Mouse (Mus musculus) liver (tissue): ENCODE measurements around the gene Fbxo24.
A peak's percentile ranks its signal among the peaks of the same experiment; 100 is the strongest.

Experiments
- DNase-seq: peaks from one replicate; pipeline ENCODE4 v3.0.0-alpha.2; 2020; ENCODE audit warnings: mixed read lengths

The Fbxo24 gene

GRCm38 (mm10) chr5:137600619-137601364 is 28.0 kb downstream of the Fbxo24 start, which contains the start of gene Mospd3:
Gene Mospd3, minus strand, starts transcription at chr5:137601058.
- peak; percentile 98 for DNase-seq

- no peak for DNase-seq
Measured at GRCm38 (mm10) chr5:137600281-137600618, 28.6 kb downstream of the Fbxo24 start.

GRCm38 (mm10) chr5:137599600-137599999 is 29.2 kb downstream of the Fbxo24 start:
- DNase-seq, result no peak

GRCm38 (mm10) chr5:137598100-137598826 is 30.5 kb downstream of the Fbxo24 start:
- no peak for DNase-seq

- no peak for DNase-seq
Measured at GRCm38 (mm10) chr5:137597625-137598024, 31.2 kb downstream of the Fbxo24 start.

GRCm38 (mm10) chr5:137596601-137597261 is 32.1 kb downstream of the Fbxo24 start:
- peak; percentile 63 for DNase-seq

- no peak for DNase-seq
Measured at GRCm38 (mm10) chr5:137595921-137596320, 32.9 kb downstream of the Fbxo24 start.

GRCm38 (mm10) chr5:137590507-137590906 is 38.3 kb downstream of the Fbxo24 start:
- DNase-seq, result no peak

- peak; percentile 78 for DNase-seq
Measured at GRCm38 (mm10) chr5:137584976-137585375, 43.8 kb downstream of the Fbxo24 start.

- peak; percentile 31 for DNase-seq
Measured at GRCm38 (mm10) chr5:137583670-137584169, 45.1 kb downstream of the Fbxo24 start.

GRCm38 (mm10) chr5:137582702-137583101 is 46.1 kb downstream of the Fbxo24 start:
- DNase-seq, result no peak

- DNase-seq, result no peak
Measured at GRCm38 (mm10) chr5:137580246-137580645, 48.6 kb downstream of the Fbxo24 start.

GRCm38 (mm10) chr5:137574470-137574901 is 54.3 kb downstream of the Fbxo24 start:
- DNase-seq, result peak; percentile 31

GRCm38 (mm10) chr5:137570691-137571586 is 57.9 kb downstream of the Fbxo24 start:
- DNase-seq, result peak; percentile 90

GRCm38 (mm10) chr5:137570181-137570580 is 58.6 kb downstream of the Fbxo24 start:
- peak; percentile 27 for DNase-seq

- DNase-seq, result peak; percentile 95
Measured at GRCm38 (mm10) chr5:137569665-137570064, 59.1 kb downstream of the Fbxo24 start, which contains the start of gene Tfr2. Gene Tfr2, plus strand, starts transcription at chr5:137569840.

- DNase-seq, result no peak
Measured at GRCm38 (mm10) chr5:137569031-137569430, 59.8 kb downstream of the Fbxo24 start.

GRCm38 (mm10) chr5:137568223-137568798 is 60.5 kb downstream of the Fbxo24 start:
- no peak for DNase-seq

GRCm38 (mm10) chr5:137566416-137566815 is 62.4 kb downstream of the Fbxo24 start:
- DNase-seq, result no peak

GRCm38 (mm10) chr5:137565744-137566143 is 63.1 kb downstream of the Fbxo24 start:
- no peak for DNase-seq

- no peak for DNase-seq
Measured at GRCm38 (mm10) chr5:137562965-137563364, 65.8 kb downstream of the Fbxo24 start.
